Mouse (Mus musculus) hematopoietic multipotent progenitor cell, adult 10-12 weeks (in vitro differentiated cells): ENCODE measurements around the gene Dusp8. TPM values are rescaled to one million over a fixed set of nuclear protein-coding genes. Genes with fewer than 3 reads are reported as not detected.

Experiments used
- polyA plus RNA-seq: library from polyadenylated mRNA; stranded (reverse); fragments of >175 nt; gene quantifications from 2 replicates; pipeline ENCODE4 v1.2.3, GENCODE M21; 2012; ENCODE audit warnings: low replicate concordance

Gene Dusp8
- 0.27 and 1.8 TPM in 2 replicates for polyA plus RNA-seq

DNA sequence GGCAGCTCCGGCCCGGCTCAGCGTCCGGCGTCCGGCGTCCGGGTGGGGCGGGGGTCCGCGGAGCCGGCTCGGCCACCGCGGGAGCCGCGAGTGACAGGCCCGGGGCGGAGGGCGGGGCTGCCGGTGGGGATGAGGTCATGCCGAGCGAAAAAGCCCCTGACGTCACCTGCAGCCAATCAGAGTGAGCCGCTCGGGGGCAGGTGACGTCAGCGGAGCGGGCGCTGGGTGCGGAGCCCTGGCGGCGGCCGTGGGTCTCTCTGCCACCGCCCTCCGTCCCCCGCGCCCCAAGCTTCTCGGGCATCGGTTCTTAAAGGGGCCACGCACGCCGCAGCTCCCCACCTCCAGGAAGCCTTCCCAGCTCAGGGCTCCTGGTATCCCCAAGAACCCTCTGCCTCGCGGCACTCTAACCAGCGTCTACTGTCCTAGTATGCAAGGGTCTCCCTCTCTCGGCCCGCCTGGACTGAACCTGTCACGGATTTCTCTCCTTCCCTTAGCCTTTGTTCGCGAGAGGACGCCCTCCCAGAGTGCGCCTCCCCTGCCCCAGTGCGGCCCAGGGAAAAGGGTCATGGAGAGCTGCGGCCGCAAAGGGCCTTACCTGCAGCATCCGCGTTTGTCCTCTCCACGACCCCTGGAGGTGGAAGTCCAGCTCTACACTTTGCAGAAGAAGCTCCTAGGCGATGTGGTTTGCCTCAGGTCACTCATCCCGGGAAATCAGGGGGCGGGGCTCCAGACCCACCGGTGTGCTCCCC is at the start of gene Dusp8:
Dusp8 (minus strand) TSS at position 661 of the 749 bp plus-strand sequence.

GRCm38 (mm10) chr7:142144507-142144906 is 48.9 kb upstream of the Dusp8 start, which contains the start of gene Gm45337:
Gene Gm45337 (minus strand): TSS chr7:142144607.

GRCm38 (mm10) chr7:142135934-142136333 is 40.3 kb upstream of the Dusp8 start, which contains the start of gene Gm39115:
Gene Gm39115 (minus strand): TSS chr7:142136034.

DNA sequence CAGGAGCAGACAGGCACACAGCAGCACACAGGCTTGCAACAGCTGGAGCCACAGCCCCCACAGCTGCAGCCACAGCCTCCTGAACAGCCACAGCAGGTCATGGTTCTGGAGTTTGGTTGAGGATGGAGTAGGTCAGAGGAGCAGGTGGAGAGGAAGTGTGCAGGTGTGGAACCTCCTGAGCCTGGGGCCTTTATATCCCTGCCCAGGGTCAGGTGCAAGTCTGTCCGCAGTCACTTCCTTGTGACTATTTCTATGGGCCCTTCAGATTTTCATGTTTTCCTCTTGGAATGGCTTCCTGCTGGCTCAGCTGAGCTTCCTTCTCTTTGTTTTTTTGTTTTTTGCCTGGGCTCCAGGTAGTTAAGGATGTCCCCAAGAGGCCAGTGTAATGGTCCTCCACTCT is 25.0 kb upstream of the Dusp8 start, which contains the start of gene Gm45618:
Gm45618 (minus strand) TSS at position 101 of the 400 bp plus-strand sequence.

GRCm38 (mm10) chr7:142060931-142061565 is 34.6 kb downstream of the Dusp8 start, which contains the start of gene Mob2:
Gene Mob2 (minus strand): TSS chr7:142061065.

Other genes with a start within 250 kb of the Dusp8 start
- 46.2 and 87.7 TPM in 2 replicates for gene Tollip, start 177.3 kb downstream of the Dusp8 start, polyA plus RNA-seq
- gene Brsk2, start 146.1 kb downstream of the Dusp8 start, polyA plus RNA-seq, result 0.05 and 0.15 TPM in 2 replicates
- 11.6 and 41.1 TPM in 2 replicates for gene Mob2, start 34.8 kb downstream of the Dusp8 start, polyA plus RNA-seq
- gene Gm45618, start 24.9 kb upstream of the Dusp8 start, polyA plus RNA-seq, result not detected in 2 replicates
- not detected in 2 replicates for gene Gm39115, start 40.2 kb upstream of the Dusp8 start, polyA plus RNA-seq
- gene Gm45337, start 48.8 kb upstream of the Dusp8 start, polyA plus RNA-seq, result not detected in 2 replicates
- not detected in 2 replicates for gene Gm29735, start 61.3 kb upstream of the Dusp8 start, polyA plus RNA-seq
- not detected in 2 replicates for gene Gm4553, start 69.9 kb upstream of the Dusp8 start, polyA plus RNA-seq
- gene Krtap5-2, start 80.2 kb upstream of the Dusp8 start, polyA plus RNA-seq, result not detected in 2 replicates
- not detected in 2 replicates for gene Gm10153, start 94.5 kb upstream of the Dusp8 start, polyA plus RNA-seq
- not detected in 2 replicates for gene Krtap5-3, start 105.5 kb upstream of the Dusp8 start, polyA plus RNA-seq
- gene Gm7579, start 116.0 kb upstream of the Dusp8 start, polyA plus RNA-seq, result not detected in 2 replicates
- gene Krtap5-5, start 134.1 kb upstream of the Dusp8 start, polyA plus RNA-seq, result not detected in 2 replicates
- not detected in 2 replicates for gene Gm40460, start 145.2 kb upstream of the Dusp8 start, polyA plus RNA-seq
- gene Gm2431, start 162.5 kb upstream of the Dusp8 start, polyA plus RNA-seq, result not detected in 2 replicates
- not detected in 2 replicates for gene Gm4559, start 178.5 kb upstream of the Dusp8 start, polyA plus RNA-seq
- gene Krtap5-1, start 201.3 kb upstream of the Dusp8 start, polyA plus RNA-seq, result not detected in 2 replicates
- gene Krtap5-4, start 207.7 kb upstream of the Dusp8 start, polyA plus RNA-seq, result not detected in 2 replicates